Mouse (Mus musculus): ENCODE measurements at regions not wholly inside any gene's neighbourhood (a gene's known extent, or its start where the extent isn't known, plus 50 kb on each side); places are given as distances from the start of the nearest gene placed in this dataset.

DNA sequence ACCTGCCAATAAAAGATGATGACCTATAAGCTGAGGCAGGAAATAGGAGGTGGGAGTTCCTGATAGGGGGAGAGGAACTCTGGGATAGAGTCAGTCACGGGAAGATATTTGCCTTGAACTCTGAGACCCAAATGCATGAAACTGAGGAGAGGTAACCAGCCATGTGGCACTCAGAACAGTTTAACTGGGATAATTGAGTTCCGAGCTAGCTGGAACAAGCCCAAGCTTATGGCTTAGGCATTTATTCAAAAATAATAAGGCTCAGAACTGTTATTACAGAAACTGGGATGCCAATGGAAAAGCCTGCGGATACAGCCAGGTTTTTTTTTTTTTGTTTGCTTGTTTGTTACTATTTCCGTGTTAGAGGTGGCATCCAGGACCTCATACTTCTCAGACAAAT, 425.0 kb downstream of the Ate1 start:
- Histone ChIP-seq H3K27ac (ENCODE audit: insufficient read depth, low read length) (no peak overlapping the region), H3K4me3 (ENCODE audit: insufficient read depth, low read length) (no peak overlapping the region), H3K4me1 (ENCODE audit: control insufficient read depth, insufficient read depth, low read length) (no peaks in the 10 kb centered on the region)
- TF ChIP-seq CTCF (IDR thresholded peaks at IDR 0.05; ENCODE audit: extremely low read depth, insufficient read depth, low read length) (no peak), POLR2A (IDR thresholded peaks at IDR 0.05; ENCODE audit: extremely low read depth, insufficient read depth, low read length) (no peak)

DNA sequence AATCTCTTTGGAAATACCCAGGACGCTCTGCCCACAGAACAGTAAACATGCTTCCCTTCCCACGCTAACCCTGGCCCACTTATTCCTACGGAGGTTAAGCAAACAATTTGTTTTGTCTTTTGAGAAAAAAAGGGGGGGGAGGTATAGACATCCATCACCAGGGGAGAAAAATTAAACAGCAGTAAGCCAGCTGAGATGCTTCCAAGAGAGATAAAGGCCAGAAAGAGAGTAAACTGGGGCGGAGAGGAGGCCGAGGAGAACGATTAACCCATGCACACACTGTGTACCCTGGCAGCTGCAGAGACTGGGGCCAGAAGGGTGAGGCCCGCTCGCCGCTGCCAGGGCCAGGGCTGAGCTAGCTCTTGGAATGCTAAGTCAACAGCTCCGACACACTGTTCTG, 421.6 kb downstream of the Ate1 start:
- no peak overlapping the region for H3K4me3 ChIP-seq (ENCODE audit: insufficient read depth, low read length)
- H3K27ac ChIP-seq (ENCODE audit: insufficient read depth, low read length): no peak overlapping the region
- TF ChIP-seq POLR2A (IDR thresholded peaks at IDR 0.05; ENCODE audit: extremely low read depth, insufficient read depth, low read length) (no peak), CTCF (IDR thresholded peaks at IDR 0.05; ENCODE audit: extremely low read depth, insufficient read depth, low read length) (no peak)
- no peaks in the 10 kb centered on the region for H3K4me1 ChIP-seq (ENCODE audit: control insufficient read depth, insufficient read depth, low read length)

DNA sequence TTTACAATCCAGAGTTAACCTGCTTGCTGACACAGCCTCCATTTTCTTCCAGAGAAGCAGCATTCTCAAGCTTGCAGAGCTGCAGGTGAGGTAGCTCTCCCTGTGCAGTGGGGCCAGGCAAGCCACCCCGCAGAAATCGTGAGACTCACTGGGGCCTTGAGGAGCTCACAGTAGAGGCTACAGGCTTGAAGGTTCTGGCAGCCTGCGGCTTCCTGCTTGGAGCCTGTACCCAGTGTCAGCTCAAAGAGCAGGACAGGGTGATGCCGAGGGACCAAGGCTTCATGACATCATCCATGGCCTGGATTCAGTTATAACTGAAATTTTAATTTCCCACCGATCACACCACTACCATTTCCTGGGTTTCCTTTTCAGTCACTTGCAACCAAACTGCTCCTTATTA, 417.5 kb downstream of the Ate1 start:
- Histone ChIP-seq H3K27ac (ENCODE audit: insufficient read depth, low read length) (no peak overlapping the region), H3K4me3 (ENCODE audit: insufficient read depth, low read length) (no peak overlapping the region), H3K4me1 (ENCODE audit: control insufficient read depth, insufficient read depth, low read length) (no peaks in the 10 kb centered on the region)
- TF ChIP-seq CTCF (IDR thresholded peaks at IDR 0.05; ENCODE audit: extremely low read depth, insufficient read depth, low read length): no peak
- TF ChIP-seq POLR2A (IDR thresholded peaks at IDR 0.05; ENCODE audit: extremely low read depth, insufficient read depth, low read length): no peak

DNA sequence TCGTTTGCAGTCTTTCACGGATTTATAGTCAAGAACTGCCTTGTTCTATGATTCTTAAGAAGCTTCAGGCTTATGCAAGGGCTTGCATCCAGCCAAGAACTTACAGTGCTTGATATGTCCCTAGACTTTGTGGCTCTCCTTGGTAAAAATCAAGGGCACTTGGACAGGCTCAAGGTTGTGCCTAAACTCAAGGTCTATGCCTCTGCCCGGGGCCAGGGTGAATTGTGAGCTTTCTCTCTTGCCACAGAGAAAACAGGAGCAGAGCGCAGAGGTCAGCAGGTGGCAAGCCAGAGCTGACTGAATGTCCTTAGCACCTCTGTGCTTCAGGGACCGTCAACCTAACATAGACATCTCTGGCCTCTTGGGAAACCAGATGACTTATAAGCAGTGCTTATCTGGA, 413.2 kb downstream of the Ate1 start:
- Histone ChIP-seq H3K27ac (ENCODE audit: insufficient read depth, low read length) (no peak overlapping the region), H3K4me1 (ENCODE audit: control insufficient read depth, insufficient read depth, low read length) (no peaks in the 10 kb centered on the region), H3K4me3 (ENCODE audit: insufficient read depth, low read length) (no peak overlapping the region)
- TF ChIP-seq CTCF (IDR thresholded peaks at IDR 0.05; ENCODE audit: extremely low read depth, insufficient read depth, low read length) (no peak), POLR2A (IDR thresholded peaks at IDR 0.05; ENCODE audit: extremely low read depth, insufficient read depth, low read length) (no peak)

GRCm38 (mm10) chr7:130108362-130108761, 411.8 kb downstream of the Ate1 start:
- TF ChIP-seq CTCF (IDR thresholded peaks at IDR 0.05; ENCODE audit: extremely low read depth, insufficient read depth, low read length): no peak
- TF ChIP-seq POLR2A (IDR thresholded peaks at IDR 0.05; ENCODE audit: extremely low read depth, insufficient read depth, low read length): no peak
- no peak overlapping the region for H3K27ac ChIP-seq (ENCODE audit: insufficient read depth, low read length)
- H3K4me3 ChIP-seq (ENCODE audit: insufficient read depth, low read length): no peak overlapping the region
- no peaks in the 10 kb centered on the region for H3K4me1 ChIP-seq (ENCODE audit: control insufficient read depth, insufficient read depth, low read length)

Data from cortical plate, adult 2 months (tissue).